Mouse (Mus musculus) heart, postnatal 10 days (tissue): Measurements from ENCODE around the gene Chst1. TPM values are rescaled to one million over a fixed set of nuclear protein-coding genes. Genes with fewer than 3 reads are reported as not detected.

ENCODE experiments used
- DNase-seq, 2 experiments: peaks; one replicate each; pipeline ENCODE4 v3.0.0; 2021
- intact Hi-C: fragments of 180-260 bp; cut with DNase I; formaldehyde crosslinking; loops from one replicate; pipeline ENCODE4 v1.15.1; 2025
- microRNA-seq, 2 experiments: library from miRNA; unstranded; fragments of <30 nt; microRNA quantifications; one replicate each; pipeline ENCODE4 v1.2.0; 2022
- total RNA-seq, 2 experiments: library from RNA; stranded (reverse); gene quantifications; 2 replicates each; pipeline ENCODE4 v1.2.3; 2021

Chst1 gene
- total RNA-seq, 2 experiments from 2014 or later: 6.1 to 6.5 TPM

- intact Hi-C loops: no loop called here
- DNase-seq: no peak
These were observed 63.1 kb downstream of the Chst1 start for GRCm38 (mm10) chr2:92662534-92663068.

Small RNAs within 50 kb of the gene (microRNA-seq; reads per million reads assigned to microRNA genes)
- gene Mir7221: 0 reads per million in 2 experiments
- gene Mir7222: 0 reads per million in 2 experiments

Other genes with a start within 250 kb of the Chst1 start
- gene Pex16, start 225.0 kb upstream of the Chst1 start, total RNA-seq: 10 to 100 TPM; 23.0 to 29.8 TPM
- under 1 TPM; 0.10 to 0.99 TPM for gene Large2, start 224.8 kb upstream of the Chst1 start, total RNA-seq
- gene 1700029I15Rik, start 217.2 kb upstream of the Chst1 start, total RNA-seq: 1 to 10 TPM; 2.0 to 2.1 TPM
- 10 to 100 TPM in 1 of 2 experiments, 1 to 10 TPM in 1; 9.3 to 10.3 TPM for gene Mapk8ip1, start 198.4 kb upstream of the Chst1 start, total RNA-seq
- 10 to 100 TPM; 25.6 to 30.9 TPM for gene Cry2, start 165.7 kb upstream of the Chst1 start, total RNA-seq
- 1 to 10 TPM; 6.7 to 6.9 TPM for gene Slc35c1, start 139.2 kb upstream of the Chst1 start, total RNA-seq